Mouse (Mus musculus) kidney, embryonic 14.5 days (tissue): ENCODE data around the gene Opcml. TPM values are rescaled to one million over a fixed set of nuclear protein-coding genes. Genes with fewer than 3 reads are reported as not detected.

ENCODE experiments used
- ATAC-seq: fragments of 200-750 bp; cut with Nextera tagmentation; 2 replicates; pipeline ENCODE4 v1.8.0; 2017; ENCODE audit warnings: moderate number of reproducible peaks, mild to moderate bottlenecking, moderate TSS enrichment, moderate library complexity; ENCODE audit not compliant: low FRiP score, low TSS enrichment
- H3K27ac ChIP-seq: fragments of 300-500 bp; sonication (generic); 2 replicates; pipeline ENCODE4 v1.5.1; 2014; ENCODE audit warnings: low read depth, mild to moderate bottlenecking, low read length, moderate library complexity, mixed read lengths
- H3K27me3 ChIP-seq: fragments of 300-500 bp; sonication (generic); 2 replicates; pipeline ENCODE4 v1.6.1; 2014; ENCODE audit warnings: mild to moderate bottlenecking, low read length; ENCODE audit not compliant: control insufficient read depth, insufficient read depth
- H3K36me3 ChIP-seq: fragments of 300-500 bp; sonication (generic); 2 replicates; pipeline ENCODE4 v1.6.1; 2014; ENCODE audit warnings: low read length, mixed read lengths; ENCODE audit not compliant: control insufficient read depth, insufficient read depth
- H3K4me1 ChIP-seq: fragments of 300-500 bp; sonication (generic); 2 replicates; pipeline ENCODE4 v1.6.1; 2014; ENCODE audit warnings: low read length, mixed read lengths; ENCODE audit not compliant: control insufficient read depth, insufficient read depth
- H3K4me2 ChIP-seq: fragments of 300-500 bp; sonication (generic); replicated peaks from 2 replicates; pipeline ENCODE4 v1.6.1; 2014; ENCODE audit warnings: low read depth, mild to moderate bottlenecking, low read length
- H3K4me3 ChIP-seq: fragments of 300-500 bp; sonication (generic); 2 replicates; pipeline ENCODE4 v1.5.1; 2014; ENCODE audit warnings: mild to moderate bottlenecking, low read length
- H3K9ac ChIP-seq: fragments of 300-500 bp; sonication (generic); 2 replicates; pipeline ENCODE4 v1.6.1; 2014; ENCODE audit warnings: low read depth, mild to moderate bottlenecking, low read length, moderate library complexity
- H3K9me3 ChIP-seq: fragments of 300-500 bp; sonication (generic); 2 replicates; pipeline ENCODE4 v1.6.1; 2016; ENCODE audit warnings: low read length; ENCODE audit not compliant: control insufficient read depth
- WGBS: fragments of 180-500 bp; shearing (Covaris S2); extraction: QIAGEN DNeasy Blood & Tissue Kit; methylation state at CpG from one replicate; pipeline ENCODE4 v1.1.7; 2014; 5-methylcytosine and 5-hydroxymethylcytosine counted together
- polyA plus RNA-seq: library from polyadenylated mRNA; unstranded; fragments of >200 nt; fragmentation: Nextera tagmentation; extraction: Ambion mirVana; gene quantifications from 2 replicates; pipeline ENCODE4 v1.2.1, GENCODE M21; 2014

Opcml gene
- polyA plus RNA-seq, 1 experiment from 2014 or later, result 1.9 TPM

- Histone ChIP-seq H3K4me2 (no peak overlapping the region), H3K27ac (no peak overlapping the region), H3K36me3 (no peaks in the 10 kb centered on the region), H3K27me3 (no peaks in the 10 kb centered on the region), H3K9me3 (no peaks in the 10 kb centered on the region), H3K4me1 (no peaks in the 10 kb centered on the region), H3K4me3 (no peak overlapping the region), H3K9ac (no peak overlapping the region)
- WGBS, result 60% methylated on average over 3 of the region's 3 CpGs
- no peak for ATAC-seq
These were observed 653.9 kb downstream of the Opcml start for GRCm38 (mm10) chr9:28444485-28444884.

- no peak overlapping the region for H3K4me3 ChIP-seq
- no peak overlapping the region for H3K27ac ChIP-seq
- H3K36me3 ChIP-seq, result no peaks in the 10 kb centered on the region
- H3K9me3 ChIP-seq, result no peaks in the 10 kb centered on the region
- no peak overlapping the region for H3K9ac ChIP-seq
- no peaks in the 10 kb centered on the region for H3K4me1 ChIP-seq
- H3K4me2 ChIP-seq, result no peak overlapping the region
- no peak for ATAC-seq
- WGBS, result 72% methylated on average over 8 of the region's 8 CpGs
- H3K27me3 ChIP-seq, result no peaks in the 10 kb centered on the region
These were observed 654.4 kb downstream of the Opcml start for GRCm38 (mm10) chr9:28444972-28445371.

- H3K27ac ChIP-seq, result no peak overlapping the region
- H3K4me3 ChIP-seq, result no peak overlapping the region
- no peaks in the 10 kb centered on the region for H3K36me3 ChIP-seq
- WGBS, result 82% methylated on average over 1 of the region's 1 CpGs
- H3K9ac ChIP-seq, result no peak overlapping the region
- H3K9me3 ChIP-seq, result no peaks in the 10 kb centered on the region
- ATAC-seq, result no peak
- no peaks in the 10 kb centered on the region for H3K4me1 ChIP-seq
- no peaks in the 10 kb centered on the region for H3K27me3 ChIP-seq
- H3K4me2 ChIP-seq, result no peak overlapping the region
These were observed 655.3 kb downstream of the Opcml start for GRCm38 (mm10) chr9:28445863-28446262.

- Histone ChIP-seq H3K36me3 (no peaks in the 10 kb centered on the region), H3K4me2 (no peak overlapping the region), H3K27ac (no peak overlapping the region), H3K9me3 (no peaks in the 10 kb centered on the region), H3K9ac (no peak overlapping the region), H3K27me3 (no peaks in the 10 kb centered on the region), H3K4me1 (no peaks in the 10 kb centered on the region), H3K4me3 (no peak overlapping the region)
- ATAC-seq, result 0 out of 2 replicates have a peak, but pooled peaks have one; percentile 60
- 63% methylated on average over 4 of the region's 4 CpGs for WGBS
These were observed 655.9 kb downstream of the Opcml start for GRCm38 (mm10) chr9:28446278-28447064.

- no peak overlapping the region for H3K4me2 ChIP-seq
- no peak for ATAC-seq
These were observed 661.9 kb downstream of the Opcml start for GRCm38 (mm10) chr9:28452509-28452908.

GRCm38 (mm10) chr9:28453062-28453461 is 662.5 kb downstream of the Opcml start:
- no peak overlapping the region for H3K27ac ChIP-seq
- no peaks in the 10 kb centered on the region for H3K9me3 ChIP-seq
- 77% methylated on average over 2 of the region's 2 CpGs for WGBS
- no peak overlapping the region for H3K4me3 ChIP-seq
- no peaks in the 10 kb centered on the region for H3K36me3 ChIP-seq
- no peaks in the 10 kb centered on the region for H3K27me3 ChIP-seq
- no peak overlapping the region for H3K4me2 ChIP-seq
- H3K9ac ChIP-seq, result no peak overlapping the region
- no peak for ATAC-seq
- H3K4me1 ChIP-seq, result no peaks in the 10 kb centered on the region

More at GRCm38 (mm10) chr9:28452509-28452908, 661.9 kb downstream of the Opcml start:
- 86% methylated on average over 2 of the region's 2 CpGs for WGBS
- H3K27ac ChIP-seq, result no peak overlapping the region
- H3K36me3 ChIP-seq, result no peaks in the 10 kb centered on the region
- no peaks in the 10 kb centered on the region for H3K27me3 ChIP-seq
- H3K4me3 ChIP-seq, result no peak overlapping the region
- H3K4me1 ChIP-seq, result no peaks in the 10 kb centered on the region
- no peaks in the 10 kb centered on the region for H3K9me3 ChIP-seq
- H3K9ac ChIP-seq, result no peak overlapping the region

- Histone ChIP-seq H3K27me3 (no peaks in the 10 kb centered on the region), H3K36me3 (no peaks in the 10 kb centered on the region), H3K4me1 (no peaks in the 10 kb centered on the region), H3K4me2 (no peak overlapping the region), H3K9ac (no peak overlapping the region), H3K27ac (no peak overlapping the region), H3K9me3 (no peaks in the 10 kb centered on the region), H3K4me3 (no peak overlapping the region)
- 81% methylated on average over 7 of the region's 7 CpGs for WGBS
- ATAC-seq, result no peak
These were observed 667.6 kb downstream of the Opcml start for GRCm38 (mm10) chr9:28457982-28458770.

GRCm38 (mm10) chr9:28463622-28464021 is 673.0 kb downstream of the Opcml start:
- Histone ChIP-seq H3K4me2 (no peak overlapping the region), H3K4me1 (no peaks in the 10 kb centered on the region), H3K9ac (no peak overlapping the region), H3K4me3 (no peak overlapping the region), H3K36me3 (no peaks in the 10 kb centered on the region), H3K9me3 (no peaks in the 10 kb centered on the region), H3K27me3 (no peaks in the 10 kb centered on the region), H3K27ac (no peak overlapping the region)
- no peak for ATAC-seq
- 76% methylated on average over 6 of the region's 6 CpGs for WGBS

GRCm38 (mm10) chr9:28469419-28469818 is 678.8 kb downstream of the Opcml start:
- H3K9me3 ChIP-seq, result no peaks in the 10 kb centered on the region
- 0 out of 2 replicates have a peak, but pooled peaks cover 3% of the 10 kb centered on the region for H3K4me1 ChIP-seq
- H3K36me3 ChIP-seq, result no peaks in the 10 kb centered on the region
- H3K27me3 ChIP-seq, result no peaks in the 10 kb centered on the region
- no peak overlapping the region for H3K9ac ChIP-seq
- H3K4me2 ChIP-seq, result no peak overlapping the region
- H3K27ac ChIP-seq, result no peak overlapping the region
- WGBS, result 91% methylated on average over 6 of the region's 6 CpGs
- no peak for ATAC-seq
- H3K4me3 ChIP-seq, result no peak overlapping the region
